Mouse (Mus musculus): ENCODE measurements around the gene Smim27. TPM values are rescaled to one million over a fixed set of nuclear protein-coding genes. Genes with fewer than 3 reads are reported as not detected.
"Not testable (repeated sequence)": the region's sequence is repeated elsewhere in the genome, so short reads cannot be mapped to it uniquely, and the experiment has no call there.

Gene Smim27
- polyA plus RNA-seq, 1 experiment from 2014 or later = 33.6 TPM

GRCm38 (mm10) chr4:40279276-40279900, 10.0 kb downstream of the Smim27 start, which contains the start of gene Ndufb6:
Gene Ndufb6 (minus strand): TSS chr4:40279421.
- H3K27ac ChIP-seq (ENCODE audit: low read length) = peak within 1 kb of the TSS; percentile 94
- ATAC-seq (ENCODE audit: insufficient read depth, low FRiP score) = peak; percentile 96
- no peaks in the 10 kb centered on the region for H3K9me3 ChIP-seq (replicated peaks; ENCODE audit: control insufficient read depth, low read length)
- H3K4me1 ChIP-seq (ENCODE audit: control insufficient read depth, insufficient read depth, low read length) = peaks cover 11% of the 10 kb centered on the region
- H3K4me3 ChIP-seq (replicated peaks; ENCODE audit: low read length) = peak within 1 kb of the TSS; percentile 94
- H3K36me3 ChIP-seq (ENCODE audit: control insufficient read depth, insufficient read depth, low read length) = no peaks in the 10 kb centered on the region
- H3K9ac ChIP-seq (ENCODE audit: low read length) = peak within 1 kb of the TSS; percentile 91
- H3K27me3 ChIP-seq (ENCODE audit: control insufficient read depth, insufficient read depth, low read length) = no peaks in the 10 kb centered on the region
- peak within 1 kb of the TSS; percentile 92 for H3K4me2 ChIP-seq (ENCODE audit: low read depth, low read length)
- 0% methylated on average over 36 of the region's 36 CpGs for WGBS

GRCm38 (mm10) chr4:40285582-40285981, 16.2 kb downstream of the Smim27 start:
- no peaks in the 10 kb centered on the region for H3K36me3 ChIP-seq (ENCODE audit: control insufficient read depth, insufficient read depth, low read length)
- H3K4me3 ChIP-seq (replicated peaks; ENCODE audit: low read length) = no peak overlapping the region
- no peak overlapping the region for H3K4me2 ChIP-seq (ENCODE audit: low read depth, low read length)
- H3K9ac ChIP-seq (ENCODE audit: low read length) = no peak overlapping the region
- H3K4me1 ChIP-seq (ENCODE audit: control insufficient read depth, insufficient read depth, low read length) = no peaks in the 10 kb centered on the region
- ATAC-seq (ENCODE audit: insufficient read depth, low FRiP score) = no peak
- no peaks in the 10 kb centered on the region for H3K27me3 ChIP-seq (ENCODE audit: control insufficient read depth, insufficient read depth, low read length)
- WGBS = 13% methylated on average over 4 of the region's 4 CpGs
- no peaks in the 10 kb centered on the region for H3K9me3 ChIP-seq (replicated peaks; ENCODE audit: control insufficient read depth, low read length)
- H3K27ac ChIP-seq (ENCODE audit: low read length) = no peak overlapping the region

GRCm38 (mm10) chr4:40287415-40287814, 18.0 kb downstream of the Smim27 start:
- WGBS = 70% methylated on average over 6 of the region's 6 CpGs
- ATAC-seq (ENCODE audit: insufficient read depth, low FRiP score) = no peak
- H3K36me3 ChIP-seq (ENCODE audit: control insufficient read depth, insufficient read depth, low read length) = no peaks in the 10 kb centered on the region
- H3K9ac ChIP-seq (ENCODE audit: low read length) = no peak overlapping the region
- no peak overlapping the region for H3K27ac ChIP-seq (ENCODE audit: low read length)
- H3K4me3 ChIP-seq (replicated peaks; ENCODE audit: low read length) = no peak overlapping the region
- H3K27me3 ChIP-seq (ENCODE audit: control insufficient read depth, insufficient read depth, low read length) = no peaks in the 10 kb centered on the region
- no peaks in the 10 kb centered on the region for H3K4me1 ChIP-seq (ENCODE audit: control insufficient read depth, insufficient read depth, low read length)
- no peak overlapping the region for H3K4me2 ChIP-seq (ENCODE audit: low read depth, low read length)
- H3K9me3 ChIP-seq (replicated peaks; ENCODE audit: control insufficient read depth, low read length) = no peaks in the 10 kb centered on the region

GRCm38 (mm10) chr4:40289046-40289445, 19.7 kb downstream of the Smim27 start:
- Histone ChIP-seq H3K4me3 (replicated peaks; ENCODE audit: low read length) (no peak overlapping the region), H3K9ac (ENCODE audit: low read length) (no peak overlapping the region), H3K9me3 (replicated peaks; ENCODE audit: control insufficient read depth, low read length) (0 out of 2 replicates have a peak, but pooled peaks cover under 1% of the 10 kb centered on the region), H3K4me1 (ENCODE audit: control insufficient read depth, insufficient read depth, low read length) (no peaks in the 10 kb centered on the region), H3K27me3 (ENCODE audit: control insufficient read depth, insufficient read depth, low read length) (no peaks in the 10 kb centered on the region), H3K27ac (ENCODE audit: low read length) (no peak overlapping the region), H3K4me2 (ENCODE audit: low read depth, low read length) (no peak overlapping the region), H3K36me3 (ENCODE audit: control insufficient read depth, insufficient read depth, low read length) (no peaks in the 10 kb centered on the region)
- no peak for ATAC-seq (ENCODE audit: insufficient read depth, low FRiP score)
- WGBS = 81% methylated on average over 2 of the region's 2 CpGs

GRCm38 (mm10) chr4:40291511-40291910, 22.1 kb downstream of the Smim27 start:
- not testable (repeated sequence) for H3K27me3 ChIP-seq (ENCODE audit: control insufficient read depth, insufficient read depth, low read length); H3K4me2 ChIP-seq (ENCODE audit: low read depth, low read length); H3K9me3 ChIP-seq (replicated peaks; ENCODE audit: control insufficient read depth, low read length); H3K9ac ChIP-seq (ENCODE audit: low read length); H3K4me1 ChIP-seq (ENCODE audit: control insufficient read depth, insufficient read depth, low read length); H3K36me3 ChIP-seq (ENCODE audit: control insufficient read depth, insufficient read depth, low read length); H3K4me3 ChIP-seq (replicated peaks; ENCODE audit: low read length); H3K27ac ChIP-seq (ENCODE audit: low read length); ATAC-seq (ENCODE audit: insufficient read depth, low FRiP score)
- 93% methylated on average over 11 of the region's 11 CpGs for WGBS

- H3K36me3 ChIP-seq (ENCODE audit: control insufficient read depth, insufficient read depth, low read length) = no peaks in the 10 kb centered on the region
- WGBS = 55% methylated on average over 5 of the region's 5 CpGs
- ATAC-seq (ENCODE audit: insufficient read depth, low FRiP score) = no peak
Observed at GRCm38 (mm10) chr4:40299169-40299568, 29.8 kb downstream of the Smim27 start.

GRCm38 (mm10) chr4:40301076-40301789, 31.9 kb downstream of the Smim27 start:
- peak; percentile 44; the same call in 1 of the 2 replicates for ATAC-seq (ENCODE audit: insufficient read depth, low FRiP score)
- no peaks in the 10 kb centered on the region for H3K9me3 ChIP-seq (replicated peaks; ENCODE audit: control insufficient read depth, low read length)
- no peak overlapping the region for H3K27ac ChIP-seq (ENCODE audit: low read length)
- peak overlapping the region; percentile 18; the same call in 1 of the 2 replicates for H3K4me3 ChIP-seq (replicated peaks; ENCODE audit: low read length)
- no peak overlapping the region for H3K9ac ChIP-seq (ENCODE audit: low read length)
- no peaks in the 10 kb centered on the region for H3K36me3 ChIP-seq (ENCODE audit: control insufficient read depth, insufficient read depth, low read length)
- 9% methylated on average over 16 of the region's 16 CpGs for WGBS
- no peaks in the 10 kb centered on the region; the same call in 1 of the 2 replicates for H3K4me1 ChIP-seq (ENCODE audit: control insufficient read depth, insufficient read depth, low read length)
- no peaks in the 10 kb centered on the region for H3K27me3 ChIP-seq (ENCODE audit: control insufficient read depth, insufficient read depth, low read length)
- H3K4me2 ChIP-seq (ENCODE audit: low read depth, low read length) = peak overlapping the region; percentile 47

More at GRCm38 (mm10) chr4:40299169-40299568, 29.8 kb downstream of the Smim27 start:
- Histone ChIP-seq H3K4me3 (replicated peaks; ENCODE audit: low read length) (no peak overlapping the region), H3K27ac (ENCODE audit: low read length) (no peak overlapping the region), H3K9ac (ENCODE audit: low read length) (no peak overlapping the region), H3K27me3 (ENCODE audit: control insufficient read depth, insufficient read depth, low read length) (no peaks in the 10 kb centered on the region), H3K9me3 (replicated peaks; ENCODE audit: control insufficient read depth, low read length) (0 out of 2 replicates have a peak, but pooled peaks cover 2% of the 10 kb centered on the region), H3K4me2 (ENCODE audit: low read depth, low read length) (no peak overlapping the region), H3K4me1 (ENCODE audit: control insufficient read depth, insufficient read depth, low read length) (no peaks in the 10 kb centered on the region; the same call in 1 of the 2 replicates)

- no peak for ATAC-seq (ENCODE audit: insufficient read depth, low FRiP score)
- WGBS = 80% methylated on average over 10 of the region's 10 CpGs
Observed at GRCm38 (mm10) chr4:40302445-40303125, 33.2 kb downstream of the Smim27 start.

GRCm38 (mm10) chr4:40309682-40310081, 40.3 kb downstream of the Smim27 start:
- no peaks in the 10 kb centered on the region for H3K36me3 ChIP-seq (ENCODE audit: control insufficient read depth, insufficient read depth, low read length)
- no peaks in the 10 kb centered on the region for H3K4me1 ChIP-seq (ENCODE audit: control insufficient read depth, insufficient read depth, low read length)
- no peaks in the 10 kb centered on the region for H3K27me3 ChIP-seq (ENCODE audit: control insufficient read depth, insufficient read depth, low read length)
- ATAC-seq (ENCODE audit: insufficient read depth, low FRiP score) = no peak
- H3K9me3 ChIP-seq (replicated peaks; ENCODE audit: control insufficient read depth, low read length) = no peaks in the 10 kb centered on the region
- no peak overlapping the region for H3K4me2 ChIP-seq (ENCODE audit: low read depth, low read length)
- no peak overlapping the region for H3K4me3 ChIP-seq (replicated peaks; ENCODE audit: low read length)
- no peak overlapping the region for H3K9ac ChIP-seq (ENCODE audit: low read length)
- no peak overlapping the region for H3K27ac ChIP-seq (ENCODE audit: low read length)

More at GRCm38 (mm10) chr4:40302445-40303125, 33.2 kb downstream of the Smim27 start:
- H3K4me1 ChIP-seq (ENCODE audit: control insufficient read depth, insufficient read depth, low read length) = no peaks in the 10 kb centered on the region; the same call in 1 of the 2 replicates
- no peaks in the 10 kb centered on the region for H3K27me3 ChIP-seq (ENCODE audit: control insufficient read depth, insufficient read depth, low read length)
- no peaks in the 10 kb centered on the region for H3K36me3 ChIP-seq (ENCODE audit: control insufficient read depth, insufficient read depth, low read length)
- H3K4me2 ChIP-seq (ENCODE audit: low read depth, low read length) = no peak overlapping the region
- no peak overlapping the region for H3K4me3 ChIP-seq (replicated peaks; ENCODE audit: low read length)
- no peak overlapping the region for H3K27ac ChIP-seq (ENCODE audit: low read length)
- no peak overlapping the region for H3K9ac ChIP-seq (ENCODE audit: low read length)
- no peaks in the 10 kb centered on the region for H3K9me3 ChIP-seq (replicated peaks; ENCODE audit: control insufficient read depth, low read length)

Data from stomach, embryonic 16.5 days (tissue).